Mouse (Mus musculus): ENCODE measurements around the gene Arl8b. TPM values are rescaled to one million over a fixed set of nuclear protein-coding genes. Genes with fewer than 3 reads are reported as not detected.
"Not testable (repeated sequence)": the region's sequence is repeated elsewhere in the genome, so short reads cannot be mapped to it uniquely, and the experiment has no call there.

Arl8b gene
- polyA plus RNA-seq, 1 experiment: 15.7 TPM

- Histone ChIP-seq H3K4me1 (ENCODE audit: control insufficient read depth, insufficient read depth, low read length) (no peaks in the 10 kb centered on the region; the same call in 1 of the 2 replicates), H3K4me3 (replicated peaks; ENCODE audit: control insufficient read depth, low read depth, low read length) (no peak overlapping the region), H3K27ac (ENCODE audit: control insufficient read depth, insufficient read depth, low read depth, low read length, poor library complexity) (no peak overlapping the region)
- TF ChIP-seq POLR2A (IDR thresholded peaks at IDR 0.05; ENCODE audit: borderline replicate concordance, control insufficient read depth, low read depth, low read length): no peak
- TF ChIP-seq CTCF (IDR thresholded peaks at IDR 0.05; ENCODE audit: control insufficient read depth, insufficient read depth, low read length): no peak
- WGBS: 63% methylated on average over 5 of the region's 5 CpGs
These were observed 83.4 kb downstream of the Arl8b start for GRCm38 (mm10) chr6:108866317-108866716.

GRCm38 (mm10) chr6:108869031-108869430 is 86.1 kb downstream of the Arl8b start:
- H3K4me3 ChIP-seq (replicated peaks; ENCODE audit: control insufficient read depth, low read depth, low read length); H3K27ac ChIP-seq (ENCODE audit: control insufficient read depth, insufficient read depth, low read depth, low read length, poor library complexity); H3K4me1 ChIP-seq (ENCODE audit: control insufficient read depth, insufficient read depth, low read length): not testable (repeated sequence)
- 75% methylated on average over 2 of the region's 2 CpGs for WGBS

GRCm38 (mm10) chr6:108870421-108870820 is 87.5 kb downstream of the Arl8b start:
- H3K4me1 ChIP-seq (ENCODE audit: control insufficient read depth, insufficient read depth, low read length): no peaks in the 10 kb centered on the region
- 79% methylated on average over 2 of the region's 2 CpGs for WGBS
- TF ChIP-seq CTCF (IDR thresholded peaks at IDR 0.05; ENCODE audit: control insufficient read depth, insufficient read depth, low read length): no peak
- TF ChIP-seq POLR2A (IDR thresholded peaks at IDR 0.05; ENCODE audit: borderline replicate concordance, control insufficient read depth, low read depth, low read length): no peak
- no peak overlapping the region for H3K4me3 ChIP-seq (replicated peaks; ENCODE audit: control insufficient read depth, low read depth, low read length)
- no peak overlapping the region for H3K27ac ChIP-seq (ENCODE audit: control insufficient read depth, insufficient read depth, low read depth, low read length, poor library complexity)

- TF ChIP-seq POLR2A (IDR thresholded peaks at IDR 0.05; ENCODE audit: borderline replicate concordance, control insufficient read depth, low read depth, low read length) (no peak), CTCF (IDR thresholded peaks at IDR 0.05; ENCODE audit: control insufficient read depth, insufficient read depth, low read length) (no peak)
- WGBS: 76% methylated on average over 4 of the region's 4 CpGs
- Histone ChIP-seq H3K27ac (ENCODE audit: control insufficient read depth, insufficient read depth, low read depth, low read length, poor library complexity) (no peak overlapping the region), H3K4me1 (ENCODE audit: control insufficient read depth, insufficient read depth, low read length) (no peaks in the 10 kb centered on the region), H3K4me3 (replicated peaks; ENCODE audit: control insufficient read depth, low read depth, low read length) (no peak overlapping the region)
These were observed 88.4 kb downstream of the Arl8b start for GRCm38 (mm10) chr6:108871251-108871650.

Other genes starting within 250 kb of the Arl8b start
- 3.8 and 6.9 TPM in 2 replicates for gene Bhlhe40, start 122.5 kb upstream of the Arl8b start, polyA plus RNA-seq (2011; ENCODE audit: insufficient read depth, insufficient read length, low replicate concordance, missing spikeins)
- gene Edem1, start 45.5 kb downstream of the Arl8b start, polyA plus RNA-seq (2011; ENCODE audit: insufficient read depth, insufficient read length, low replicate concordance, missing spikeins): 36.5 and 66.4 TPM in 2 replicates